Mouse (Mus musculus): ENCODE results near the gene Abi3bp. TPM values are rescaled to one million over a fixed set of nuclear protein-coding genes. Genes with fewer than 3 reads are reported as not detected.

The Abi3bp gene
- total and polyA plus RNA-seq, 3 experiments, result 0.03 TPM; not detected in 2

DNA sequence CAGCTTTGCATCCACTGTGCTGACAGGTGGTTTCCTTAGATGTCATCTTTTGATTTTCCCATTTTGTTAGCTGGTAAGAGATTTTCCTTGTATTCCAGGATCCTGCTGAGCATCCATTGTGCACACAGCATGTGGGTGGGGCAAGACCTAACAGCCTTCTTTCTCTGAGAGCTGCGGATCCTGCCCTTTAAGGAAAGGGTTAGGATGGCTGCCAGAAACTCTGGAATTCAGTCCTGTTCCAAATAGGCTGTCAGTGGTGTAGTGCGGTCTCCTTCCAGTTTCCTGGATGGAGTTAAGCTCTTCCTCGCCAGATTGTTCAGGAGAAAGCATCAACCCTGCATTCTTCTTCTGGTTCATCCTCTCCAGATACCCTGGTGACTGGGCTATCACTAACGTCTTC is 8.8 kb downstream of the Abi3bp start:
- Histone ChIP-seq H3K27me3 (ENCODE audit: control insufficient read depth in 1 of 2, insufficient read depth in 2 of 2, low read length in 2 of 2) (no peaks in the 10 kb centered on the region; a peak in 1 of 4 replicates), H3K9ac (ENCODE audit: control insufficient read depth, low read depth, low read length, poor library complexity, severe bottlenecking) (no peak overlapping the region), H3K9me3 (replicated peaks; ENCODE audit: insufficient read depth, low read length) (no peaks in the 10 kb centered on the region), H3K79me2 (ENCODE audit: control insufficient read depth, insufficient read depth, low read length, poor library complexity) (no peaks in the 10 kb centered on the region), H3K4me1 (ENCODE audit: control insufficient read depth in 1 of 2, insufficient read depth in 2 of 2, low read length in 2 of 2) (no peaks in the 10 kb centered on the region), H3K4me3 (ENCODE audit: control insufficient read depth in 1 of 2, insufficient read depth in 1 of 2, low read depth in 2 of 2, low read length in 2 of 2) (no peak overlapping the region), H3K36me3 (ENCODE audit: control insufficient read depth in 1 of 2, insufficient read depth in 2 of 2, low read length in 2 of 2) (no peaks in the 10 kb centered on the region), H3K27ac (ENCODE audit: control insufficient read depth, low read depth, low read length) (no peak overlapping the region)
- TF ChIP-seq POLR2A (IDR thresholded peaks at IDR 0.05; ENCODE audit: control insufficient read depth in 1 of 2, insufficient read depth in 1 of 2, low read depth in 1 of 2, low read length in 2 of 2, poor library complexity in 1 of 2) (no peak), RCOR1 (IDR thresholded peaks at IDR 0.05; ENCODE audit: low read depth, low read length) (no peak), CHD1 (IDR thresholded peaks at IDR 0.05; ENCODE audit: low read depth, low read length) (no peak)
- no peak for DNase-seq (ENCODE audit: low read depth, low spot score)

DNA sequence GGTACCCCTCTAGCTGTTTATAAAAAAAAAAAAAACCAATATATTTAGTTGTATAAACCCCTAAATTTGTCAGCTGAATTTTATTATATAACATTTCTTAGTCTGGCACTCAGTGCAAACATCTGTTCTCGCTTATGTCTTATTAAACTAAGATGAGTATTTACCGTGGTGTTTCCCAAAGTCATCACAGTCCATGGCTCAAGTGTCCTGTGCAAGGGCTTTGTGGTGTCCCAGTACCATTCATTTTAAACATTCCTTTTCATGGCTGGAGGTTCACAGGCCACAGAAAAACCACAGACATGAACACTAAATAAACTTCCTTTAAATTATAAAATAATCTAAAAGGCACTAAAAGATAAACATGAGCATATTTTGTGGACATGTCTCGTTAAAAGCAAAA is 13.2 kb downstream of the Abi3bp start:
- Histone ChIP-seq H3K27ac (ENCODE audit: control insufficient read depth, low read depth, low read length) (no peak overlapping the region), H3K9me3 (replicated peaks; ENCODE audit: insufficient read depth, low read length) (no peaks in the 10 kb centered on the region), H3K4me1 (ENCODE audit: control insufficient read depth in 1 of 2, insufficient read depth in 2 of 2, low read length in 2 of 2) (no peaks in the 10 kb centered on the region), H3K27me3 (ENCODE audit: control insufficient read depth in 1 of 2, insufficient read depth in 2 of 2, low read length in 2 of 2) (no peaks in the 10 kb centered on the region; a peak in 1 of 4 replicates), H3K4me3 (ENCODE audit: control insufficient read depth in 1 of 2, insufficient read depth in 1 of 2, low read depth in 2 of 2, low read length in 2 of 2) (no peak overlapping the region), H3K9ac (ENCODE audit: control insufficient read depth, low read depth, low read length, poor library complexity, severe bottlenecking) (no peak overlapping the region), H3K79me2 (ENCODE audit: control insufficient read depth, insufficient read depth, low read length, poor library complexity) (no peaks in the 10 kb centered on the region), H3K36me3 (ENCODE audit: control insufficient read depth in 1 of 2, insufficient read depth in 2 of 2, low read length in 2 of 2) (no peaks in the 10 kb centered on the region)
- DNase-seq (ENCODE audit: low read depth, low spot score), result no peak
- TF ChIP-seq EP300 (IDR thresholded peaks at IDR 0.05; ENCODE audit: low read depth in 1 of 2, low read length in 2 of 2) (no peak), MAFK (IDR thresholded peaks at IDR 0.05; ENCODE audit: borderline replicate concordance, low read depth, low read length) (no peak), E2F4 (IDR thresholded peaks at IDR 0.05; ENCODE audit: borderline replicate concordance, low read depth, low read length) (no peak), ZC3H11A (IDR thresholded peaks at IDR 0.05; ENCODE audit: low read depth, low read length) (no peak), RCOR1 (IDR thresholded peaks at IDR 0.05; ENCODE audit: low read depth, low read length) (no peak), MAZ (IDR thresholded peaks at IDR 0.05; ENCODE audit: low read depth, low read length) (no peak), CHD2 (IDR thresholded peaks at IDR 0.05; ENCODE audit: low read length) (no peak), USF2 (IDR thresholded peaks at IDR 0.05; ENCODE audit: borderline replicate concordance in 1 of 2, insufficient read depth in 1 of 2, low read depth in 1 of 2, low read length in 2 of 2) (no peak), SIN3A (IDR thresholded peaks at IDR 0.05; ENCODE audit: low read length) (no peak), RAD21 (IDR thresholded peaks at IDR 0.05; ENCODE audit: low read depth, low read length) (no peak), POLR2AphosphoS5 (IDR thresholded peaks at IDR 0.05; ENCODE audit: borderline replicate concordance, low read depth, low read length) (no peak), CHD1 (IDR thresholded peaks at IDR 0.05; ENCODE audit: low read depth, low read length) (no peak), USF1 (IDR thresholded peaks at IDR 0.05; ENCODE audit: low read depth, low read length) (no peak), CTCF (IDR thresholded peaks at IDR 0.05 in 2 of 3, conservative IDR thresholded peaks at IDR 0.05 in 1 of 3; ENCODE audit: control insufficient read depth in 1 of 3, insufficient read depth in 1 of 3, low read depth in 2 of 3, low read length in 3 of 3, poor library complexity in 1 of 3, severe bottlenecking in 1 of 3) (no peak), POLR2AphosphoS2 (IDR thresholded peaks at IDR 0.05; ENCODE audit: low read length) (no peak), ETS1 (IDR thresholded peaks at IDR 0.05; ENCODE audit: low read depth, low read length) (no peak), TAL1 (IDR thresholded peaks at IDR 0.05; ENCODE audit: low read length) (no peak), GATA1 (IDR thresholded peaks at IDR 0.05; ENCODE audit: low read depth, low read length) (no peak), ELF1 (IDR thresholded peaks at IDR 0.05; ENCODE audit: low read depth, low read length) (no peak)
